Mouse (Mus musculus): ENCODE measurements around the gene Calm5.
"Not testable (repeated sequence)": the region's sequence is repeated elsewhere in the genome, so short reads cannot be mapped to it uniquely, and the experiment has no call there.

The Calm5 gene

DNA sequence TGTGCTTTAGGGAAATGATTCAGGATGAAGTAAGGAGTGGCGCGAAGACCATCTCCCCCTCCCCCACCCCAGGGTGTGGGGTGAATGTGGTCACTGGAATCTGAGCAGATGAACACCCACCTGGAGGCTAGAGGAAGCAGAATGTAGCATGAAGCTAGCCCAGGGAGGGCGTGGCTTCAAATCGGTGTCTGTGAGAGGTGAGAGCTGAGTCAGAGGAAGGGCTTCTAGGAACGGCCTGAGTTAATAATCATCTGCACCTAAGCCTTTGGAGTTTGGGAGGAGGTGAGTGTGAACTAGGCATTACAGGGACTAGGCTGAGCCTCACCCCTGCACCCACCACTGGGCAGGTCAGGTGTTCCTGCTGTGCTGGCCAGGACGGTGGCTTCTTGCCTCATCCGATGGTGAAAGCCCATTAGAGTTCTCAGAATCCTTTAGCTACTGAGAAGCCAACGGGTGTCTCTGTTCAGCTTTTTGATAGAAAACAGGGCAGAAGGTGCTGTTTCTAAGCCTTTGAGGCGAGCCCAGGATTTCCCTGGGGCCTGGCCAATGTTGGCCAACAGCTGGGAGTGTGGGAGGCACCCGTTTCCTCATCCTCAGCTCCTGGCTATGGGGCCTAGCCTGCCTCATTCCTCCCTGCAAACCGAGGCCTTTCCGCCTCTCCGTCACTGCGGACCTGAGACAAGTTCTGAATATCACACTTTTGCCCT, 11.8 kb downstream of the Calm5 start:
- no peak for DNase-seq (ENCODE audit: extremely low spot score, low read depth, low spot score)

DNA sequence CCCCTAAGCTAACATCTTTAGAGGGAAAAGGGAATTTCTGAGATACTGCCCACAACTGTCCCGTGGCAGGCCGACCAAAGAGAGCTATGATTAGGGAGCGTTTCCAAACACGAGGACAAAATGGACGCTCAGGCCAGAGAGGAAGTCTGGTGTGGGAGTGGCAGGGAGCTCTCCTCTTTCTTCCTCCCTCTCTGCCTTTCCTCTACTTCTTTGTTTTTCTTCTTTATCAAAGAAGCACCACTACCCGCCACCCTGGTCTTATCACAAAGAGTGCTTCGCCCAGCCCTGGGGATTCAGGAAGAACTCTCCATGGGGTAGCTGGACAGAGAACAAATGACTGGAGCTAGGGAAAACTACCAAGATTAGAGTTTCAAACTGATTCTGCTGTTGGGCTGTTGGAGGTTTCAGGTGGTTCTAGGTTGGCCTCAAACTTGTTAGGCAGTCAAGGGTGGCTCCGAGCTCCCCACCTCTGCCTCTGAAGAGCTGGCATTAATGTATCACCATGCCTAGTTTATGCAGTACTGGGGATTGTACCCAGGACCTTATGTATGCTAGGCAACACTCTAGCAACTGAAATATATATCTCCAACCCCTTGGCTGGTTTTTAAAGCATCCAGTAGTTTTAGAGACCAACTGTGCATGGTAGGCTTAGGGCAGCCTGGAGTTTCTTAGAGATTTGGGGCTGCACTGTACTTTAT, 12.5 kb downstream of the Calm5 start:
- no peak for DNase-seq (ENCODE audit: extremely low spot score, low read depth, low spot score)

DNA sequence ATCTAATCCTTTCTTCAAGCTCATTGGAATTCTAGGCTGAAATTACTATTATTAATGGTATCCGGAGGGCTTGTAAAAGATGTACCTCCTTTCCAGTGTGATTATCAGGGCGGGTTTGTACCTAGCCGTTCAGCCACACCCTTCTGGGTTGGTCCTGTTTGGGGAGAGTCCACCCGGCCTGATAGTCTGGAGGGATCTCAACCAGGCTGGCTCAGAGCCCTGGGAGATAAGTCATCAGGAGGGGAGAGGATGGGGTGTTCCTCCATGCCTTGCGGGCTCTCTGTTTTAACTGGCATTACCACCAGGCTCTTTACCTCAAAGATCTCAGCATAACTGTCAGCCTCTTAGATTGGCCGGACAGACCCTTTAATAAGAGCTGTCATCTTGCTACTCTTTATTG, 13.2 kb downstream of the Calm5 start:
- DNase-seq (ENCODE audit: extremely low spot score, low read depth, low spot score), result no peak

DNA sequence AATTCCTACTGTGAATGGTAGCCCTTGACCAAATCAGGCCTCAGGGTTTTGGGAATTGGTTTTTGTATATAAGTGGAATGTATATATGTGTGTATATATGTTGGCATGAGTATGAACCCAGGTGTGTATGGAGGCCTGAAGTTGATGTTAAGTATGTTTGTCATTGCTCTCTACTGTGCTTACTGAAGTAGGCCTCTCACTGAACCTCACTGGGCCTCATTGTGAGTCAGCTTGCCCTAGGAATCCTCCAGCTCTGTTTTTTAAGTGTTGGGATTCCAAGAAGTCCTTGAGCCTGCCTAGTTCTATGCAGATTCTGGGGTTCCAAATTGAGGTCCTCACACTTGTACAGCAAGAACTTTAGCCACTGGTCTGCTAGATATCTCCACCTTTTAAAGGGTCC, 15.9 kb downstream of the Calm5 start:
- DNase-seq (ENCODE audit: extremely low spot score, low read depth, low spot score), result no peak

DNA sequence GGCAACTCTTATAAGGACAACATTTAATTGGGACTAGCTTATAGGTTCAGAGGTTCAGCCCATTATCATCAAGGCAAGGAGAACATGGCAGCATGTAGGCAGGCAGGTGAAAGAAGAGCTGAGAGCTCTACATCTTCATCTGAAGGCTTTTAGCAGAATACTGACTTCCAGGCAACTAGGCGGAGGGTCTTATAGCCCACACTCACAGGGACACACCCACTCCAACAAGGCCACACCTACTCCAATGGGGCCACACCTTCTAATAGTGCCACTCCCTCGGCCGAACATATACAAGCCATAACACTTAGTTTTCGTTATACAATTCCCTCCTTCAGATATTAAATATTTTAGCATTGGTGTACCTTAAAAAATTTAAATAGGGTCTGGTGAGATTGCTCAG, 18.9 kb downstream of the Calm5 start:
- no peak for DNase-seq (ENCODE audit: extremely low spot score, low read depth, low spot score)

DNA sequence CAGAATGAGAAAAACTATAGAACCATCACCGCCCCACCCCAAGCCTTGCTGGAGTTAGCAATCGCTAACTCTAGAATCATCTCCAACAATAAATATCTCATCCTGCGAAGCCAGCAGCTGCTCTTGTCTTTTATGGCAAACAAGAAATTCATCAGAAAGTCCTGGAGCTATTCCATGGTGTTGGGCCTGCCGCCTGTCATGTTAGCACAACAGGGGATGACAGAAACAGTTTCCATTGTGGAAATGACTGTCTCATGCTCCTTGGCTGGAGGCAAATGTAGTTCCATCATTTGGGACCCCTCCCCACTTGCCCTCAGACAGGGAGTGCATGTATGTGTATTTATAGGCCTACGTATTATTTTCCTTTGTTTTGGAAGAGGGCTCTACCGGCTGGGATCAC, 22.5 kb downstream of the Calm5 start:
- no peak for DNase-seq (ENCODE audit: extremely low spot score, low read depth, low spot score)

DNA sequence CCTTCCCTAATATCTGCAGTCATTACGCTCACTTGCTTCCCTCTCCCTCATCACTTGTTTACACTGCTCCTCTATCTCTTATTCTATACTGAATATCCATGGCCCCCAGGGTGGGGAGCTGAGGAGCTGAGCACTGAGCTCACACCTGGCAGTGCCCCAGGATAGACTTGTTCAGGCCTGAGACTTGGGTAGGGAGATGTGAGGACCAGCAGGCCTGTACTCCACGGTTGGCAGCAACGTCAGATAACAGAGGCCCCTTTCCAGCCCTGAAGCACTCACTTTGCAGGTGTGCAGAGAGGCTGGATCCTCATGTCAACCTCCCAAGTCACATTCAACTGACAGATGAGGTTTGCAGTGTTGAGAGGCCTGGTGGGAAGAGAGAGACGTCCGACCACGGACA, 23.2 kb downstream of the Calm5 start:
- no peak for DNase-seq (ENCODE audit: extremely low spot score, low read depth, low spot score)

DNA sequence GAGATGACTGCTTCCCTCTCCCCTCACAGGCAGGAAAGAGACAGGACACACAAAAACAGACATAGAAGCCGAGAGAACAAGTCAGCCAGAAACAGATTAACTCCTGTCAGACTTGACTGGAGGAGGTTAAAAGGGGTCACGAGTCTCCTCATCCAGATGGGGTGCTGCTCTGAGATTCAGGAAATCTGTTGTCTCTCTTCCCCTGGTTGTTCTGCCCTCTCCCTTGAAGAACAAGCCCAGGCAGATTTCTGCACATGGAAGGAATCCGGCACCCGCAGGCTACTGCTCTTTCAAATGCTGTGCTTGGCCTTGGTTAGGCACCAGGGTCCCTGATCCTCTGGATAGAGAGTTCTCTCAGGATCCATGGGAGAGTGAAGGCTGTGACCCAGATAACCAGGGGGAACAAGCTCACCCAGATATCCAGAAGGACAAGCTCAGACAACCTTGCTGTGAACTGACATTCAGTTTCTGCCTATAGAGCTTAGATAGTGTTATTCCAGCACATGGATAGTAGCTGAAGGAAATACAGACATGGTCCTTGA, 23.8 kb downstream of the Calm5 start:
- no peak for DNase-seq (ENCODE audit: extremely low spot score, low read depth, low spot score)

DNA sequence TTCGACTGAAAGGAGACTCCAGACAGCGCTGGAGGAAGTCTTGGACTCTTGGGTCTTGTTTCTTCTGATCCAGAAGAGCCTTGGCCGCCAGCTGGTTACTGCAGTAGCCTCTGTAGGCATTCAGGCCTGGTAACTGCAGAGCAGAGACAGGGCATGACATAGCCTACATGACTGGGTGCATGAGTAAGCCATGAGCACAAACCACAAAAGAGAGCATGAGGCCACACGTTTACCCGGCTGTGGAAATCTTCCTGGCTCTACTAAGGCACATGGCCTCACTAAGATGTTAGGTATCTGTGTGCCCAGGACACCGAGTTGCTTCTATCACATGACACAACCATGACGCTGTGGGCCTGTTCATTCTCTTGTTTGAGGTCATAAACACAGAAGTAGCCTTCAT, 32.7 kb downstream of the Calm5 start:
- no peak for DNase-seq (ENCODE audit: extremely low spot score, low read depth, low spot score)

DNA sequence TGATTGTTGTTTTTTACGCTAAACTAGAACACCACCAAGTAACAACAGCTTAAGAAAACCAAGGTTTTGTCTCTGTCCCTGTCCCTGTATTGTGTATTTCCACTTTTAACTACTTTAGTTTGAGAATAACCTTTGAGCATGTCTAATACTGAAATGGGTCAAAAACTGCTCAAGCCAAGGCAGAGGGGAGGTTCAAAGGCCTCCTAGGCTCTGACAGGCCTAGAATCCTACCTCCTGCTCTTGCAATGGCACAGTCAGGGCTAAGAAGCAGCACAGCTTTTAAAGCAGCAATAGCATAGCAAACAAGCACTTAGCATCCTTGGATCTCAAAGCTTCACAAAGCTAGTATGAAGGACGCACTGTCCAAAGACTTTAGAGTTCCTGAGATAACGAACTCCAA, 35.1 kb downstream of the Calm5 start:
- DNase-seq (ENCODE audit: extremely low spot score, low read depth, low spot score), result no peak

DNA sequence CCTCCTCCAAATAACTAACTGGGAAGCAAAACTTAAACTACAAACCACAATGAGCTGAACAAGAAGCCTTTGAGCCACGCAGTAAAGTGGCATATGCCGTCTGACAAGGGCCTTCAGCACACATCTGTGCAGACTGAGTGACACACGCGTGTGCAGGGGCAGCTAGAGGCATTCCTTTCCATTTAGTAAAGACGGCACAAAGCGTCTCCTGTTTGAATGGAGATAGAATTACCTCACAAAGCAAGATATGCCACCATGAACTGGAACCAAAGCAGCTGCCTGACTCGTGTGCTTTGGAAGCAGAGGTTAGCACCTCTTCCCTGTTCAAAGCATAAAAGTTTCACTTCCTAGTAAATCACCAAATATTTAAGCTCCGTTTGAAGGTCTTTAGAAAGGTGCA, 36.1 kb downstream of the Calm5 start:
- no peak for DNase-seq (ENCODE audit: extremely low spot score, low read depth, low spot score)

DNA sequence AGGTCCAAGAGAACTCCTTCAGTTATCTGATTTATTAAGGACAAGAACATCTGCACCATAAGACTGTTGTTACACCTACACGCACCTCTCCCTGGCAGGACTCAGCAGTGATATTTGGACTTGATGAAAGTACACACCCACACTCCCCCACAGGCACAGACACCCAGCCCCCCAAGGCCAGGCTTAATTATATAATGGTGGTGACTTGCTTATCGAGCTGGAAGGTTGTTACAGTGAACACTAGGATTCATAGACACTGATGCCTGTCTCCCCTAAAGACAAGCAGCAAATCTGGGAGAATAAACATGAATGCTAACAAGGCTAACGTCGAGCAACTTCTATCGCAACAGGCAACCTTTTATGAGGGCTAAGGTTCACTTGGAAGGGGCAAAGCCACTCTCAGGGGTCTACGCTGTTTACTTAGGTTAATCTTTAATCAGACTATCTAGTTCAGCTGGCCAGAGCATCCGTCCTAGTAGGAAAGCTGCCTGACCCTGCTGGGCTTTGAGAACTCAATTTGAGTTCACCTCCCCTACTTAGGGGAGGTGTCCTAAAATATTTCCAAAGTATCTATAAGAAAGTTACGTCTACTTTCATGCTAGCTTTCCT, 37.6 kb downstream of the Calm5 start:
- no peak for DNase-seq (ENCODE audit: extremely low spot score, low read depth, low spot score)

DNA sequence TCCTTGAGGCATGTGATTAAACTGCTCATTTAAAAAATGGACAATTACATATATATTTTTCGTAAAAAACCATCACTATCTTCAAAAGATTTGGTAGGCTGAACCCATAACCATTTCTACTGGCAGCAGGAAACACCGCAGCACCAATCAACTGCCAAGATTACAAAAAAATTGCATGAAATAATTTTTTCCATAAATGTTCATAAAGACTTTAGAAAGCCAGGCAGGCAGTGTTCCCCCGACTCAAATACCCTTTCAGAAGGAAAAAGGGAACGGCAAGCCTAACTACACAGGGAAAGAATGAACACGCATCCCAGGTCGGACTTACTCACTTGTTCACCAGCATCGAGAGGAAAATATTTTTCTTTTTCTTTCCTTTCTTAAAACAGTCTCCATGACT, 38.6 kb downstream of the Calm5 start:
- DNase-seq (ENCODE audit: extremely low spot score, low read depth, low spot score), result no peak

DNA sequence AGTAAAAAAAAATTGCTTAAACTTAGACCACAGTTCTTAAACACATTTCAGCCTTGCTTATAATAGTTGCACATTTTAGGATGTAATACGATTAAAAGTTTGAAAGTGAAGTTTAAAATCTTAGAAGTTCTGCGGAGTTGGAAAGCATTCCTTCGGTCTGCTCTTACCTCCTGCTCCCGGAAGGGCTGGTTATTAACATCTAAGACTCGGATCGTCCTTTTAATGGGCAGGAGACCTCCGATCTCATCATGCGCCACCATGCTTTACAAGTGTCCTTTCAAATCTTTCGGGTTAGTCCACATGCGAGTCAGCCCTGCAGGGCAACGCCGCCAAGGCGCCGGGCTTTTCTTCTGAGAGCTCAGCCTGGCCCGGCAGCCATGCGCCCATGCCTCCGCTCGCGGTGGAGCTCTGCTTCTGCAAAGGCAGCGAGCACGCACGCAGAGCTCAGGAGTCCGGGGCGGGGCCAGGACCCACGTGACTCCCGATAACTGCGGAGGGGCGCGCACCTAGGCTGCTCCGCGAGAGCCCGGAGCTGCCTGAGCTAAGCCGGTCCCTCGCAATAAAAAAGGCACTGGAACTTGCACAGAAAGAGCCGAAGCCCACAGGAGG, 39.3 kb downstream of the Calm5 start:
- peak; percentile 62 for DNase-seq (ENCODE audit: extremely low spot score, low read depth, low spot score)

DNA sequence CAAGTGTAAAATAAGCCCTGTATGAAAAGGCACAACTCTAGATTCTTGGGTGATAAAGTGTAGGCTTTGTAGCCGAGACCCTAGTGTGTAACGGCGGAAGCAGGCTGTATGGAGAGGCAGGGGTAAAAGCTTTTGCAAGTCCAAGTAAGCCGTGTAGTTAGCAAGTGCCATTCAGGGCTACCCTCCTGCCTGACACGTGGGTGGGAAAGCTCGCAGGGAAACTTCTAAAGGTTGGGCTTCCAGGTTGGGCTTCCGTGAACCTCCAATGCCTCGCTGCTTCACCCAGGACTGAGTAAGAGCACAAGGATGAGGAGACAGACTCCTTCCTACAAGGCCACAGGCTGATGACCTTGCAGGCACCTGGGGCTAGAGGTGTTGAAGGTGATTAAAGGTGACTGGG, 40.6 kb downstream of the Calm5 start:
- no peak for DNase-seq (ENCODE audit: extremely low spot score, low read depth, low spot score)

DNA sequence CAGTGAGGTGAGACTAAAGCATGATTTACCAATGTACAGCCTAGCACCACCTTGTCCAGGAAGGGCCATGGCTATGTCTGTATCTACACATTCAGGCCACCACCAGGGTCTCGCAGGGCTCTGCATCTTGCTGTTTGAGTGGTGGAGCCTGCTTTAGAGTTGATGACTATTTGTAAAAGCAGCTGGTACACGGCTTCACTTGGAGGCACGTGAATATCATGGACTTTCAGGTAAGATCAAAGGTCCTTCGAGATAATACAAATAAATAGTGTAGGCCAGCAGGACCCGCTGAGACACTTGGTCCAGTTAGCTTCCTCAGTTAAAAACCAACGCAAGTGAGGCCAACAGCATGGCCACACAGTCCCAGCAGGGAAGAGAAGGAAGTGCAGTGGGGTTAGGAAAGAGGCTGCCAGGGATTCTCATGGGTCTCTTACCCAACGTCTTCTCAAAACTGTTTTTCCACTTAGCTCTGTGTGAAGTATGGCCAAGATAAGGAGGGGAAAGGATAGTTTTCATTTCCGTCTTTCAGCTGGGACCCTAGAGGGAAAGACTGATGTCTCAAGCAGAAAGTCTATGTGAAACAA, 41.5 kb downstream of the Calm5 start:
- DNase-seq (ENCODE audit: extremely low spot score, low read depth, low spot score), result no peak

DNA sequence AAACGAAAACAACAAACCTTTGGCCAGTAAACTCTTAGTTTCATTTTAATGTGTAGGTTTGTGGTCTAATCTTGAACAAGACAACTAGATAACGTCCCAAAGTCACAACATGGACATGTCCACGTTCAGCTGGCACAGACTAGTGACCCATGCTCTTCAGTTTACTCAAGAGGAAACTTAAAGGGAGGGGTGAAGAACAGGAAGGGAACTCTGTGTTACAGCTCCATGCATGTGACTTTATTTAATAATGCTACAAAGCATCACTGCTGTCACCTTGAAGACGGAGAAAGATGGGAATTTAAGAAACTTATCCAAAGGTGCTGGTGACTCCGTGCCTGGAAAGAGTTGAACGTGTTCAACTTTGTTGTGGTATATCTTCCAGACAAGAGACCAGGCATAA, 42.1 kb downstream of the Calm5 start:
- DNase-seq (ENCODE audit: extremely low spot score, low read depth, low spot score), result no peak

DNA sequence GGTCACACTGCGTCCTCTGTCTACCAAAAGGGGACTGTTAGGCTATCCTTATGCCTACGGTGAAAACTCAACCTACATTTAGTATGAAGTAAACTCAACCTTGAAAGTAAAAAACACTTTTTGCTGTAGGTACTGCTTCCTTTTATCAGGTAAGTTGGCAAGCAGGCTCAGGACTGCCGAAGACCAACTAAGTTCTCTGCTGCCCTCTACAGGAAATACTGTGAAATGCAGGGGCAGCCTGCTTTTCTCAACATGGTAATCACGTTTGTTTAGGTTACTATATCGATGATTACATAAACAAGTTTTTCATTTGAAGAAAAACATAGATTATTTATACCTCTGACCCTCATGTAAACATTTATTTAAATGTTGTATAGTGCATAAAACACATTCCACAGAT, 42.9 kb downstream of the Calm5 start:
- DNase-seq (ENCODE audit: extremely low spot score, low read depth, low spot score), result peak; percentile 75

DNA sequence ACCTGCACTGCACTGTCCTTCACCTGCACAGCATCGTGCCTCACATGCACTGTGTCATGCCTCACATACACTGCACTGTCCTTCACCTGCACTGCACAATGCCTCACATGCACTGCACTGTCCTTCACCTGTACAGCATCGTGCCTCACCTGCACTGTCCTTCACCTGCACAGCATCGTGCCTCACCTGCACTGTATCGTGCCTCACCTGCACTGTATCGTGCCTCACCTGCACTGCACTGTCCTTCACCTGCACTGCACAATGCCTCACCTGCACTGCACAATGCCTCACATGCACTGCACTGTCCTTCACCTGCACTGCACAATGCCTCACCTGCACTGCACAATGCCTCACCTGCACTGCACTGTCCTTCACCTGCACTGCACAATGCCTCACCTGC, 44.2 kb downstream of the Calm5 start:
- DNase-seq (ENCODE audit: extremely low spot score, low read depth, low spot score), result not testable (repeated sequence)

DNA sequence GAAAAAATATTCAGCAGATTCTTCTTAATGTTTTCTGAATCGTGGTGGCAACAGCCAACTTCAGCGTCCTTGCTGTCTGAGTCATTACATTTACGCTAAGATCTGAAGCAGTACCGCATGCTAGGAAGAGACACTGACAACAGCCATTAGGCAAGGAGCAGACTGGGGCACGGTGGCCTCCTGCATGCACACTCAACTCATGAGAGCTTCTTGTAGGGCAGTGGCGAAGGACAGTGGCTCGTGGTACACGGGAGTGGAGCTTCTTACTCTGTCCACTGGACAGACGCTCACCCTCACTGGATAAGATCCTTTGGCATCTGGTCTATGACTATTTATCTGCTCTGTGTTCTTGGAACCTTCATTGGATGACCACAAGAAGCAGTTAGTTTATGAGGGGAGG, 45.3 kb downstream of the Calm5 start:
- no peak for DNase-seq (ENCODE audit: extremely low spot score, low read depth, low spot score)
